Mouse (Mus musculus) c-Kit-positive CD71-negative TER-119-negative erythroid progenitor cells, embryonic 14.5 days (primary cell): Measurements from ENCODE around the gene C1ql3.

Experiments
- DNase-seq: peaks from one replicate; pipeline ENCODE4 v3.0.0-alpha.2; 2013; ENCODE audit warnings: low read depth

C1ql3 gene

DNA sequence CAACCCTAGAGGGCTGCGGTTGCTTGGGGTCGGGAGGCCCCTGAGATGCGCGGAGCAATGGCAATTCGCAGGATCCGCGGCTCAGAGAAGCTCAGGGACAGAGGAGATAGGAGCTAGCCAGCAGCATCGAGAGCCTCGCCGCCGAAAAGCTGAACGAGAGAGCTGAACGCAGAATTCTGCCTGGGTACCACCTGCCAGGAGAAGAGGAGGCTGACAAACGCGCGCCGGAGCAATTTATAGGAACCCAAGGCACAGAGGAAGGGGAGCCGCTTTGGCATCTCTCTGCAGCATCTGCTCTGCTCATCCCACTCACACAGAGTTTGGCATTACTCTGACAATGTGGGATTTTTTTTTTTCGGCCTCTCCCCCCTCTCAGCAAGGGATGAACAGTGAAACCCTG is at the start of gene C1ql3:
C1ql3 (minus strand) TSS at position 335 of the 400 bp plus-strand sequence.
- no peak for DNase-seq

DNA sequence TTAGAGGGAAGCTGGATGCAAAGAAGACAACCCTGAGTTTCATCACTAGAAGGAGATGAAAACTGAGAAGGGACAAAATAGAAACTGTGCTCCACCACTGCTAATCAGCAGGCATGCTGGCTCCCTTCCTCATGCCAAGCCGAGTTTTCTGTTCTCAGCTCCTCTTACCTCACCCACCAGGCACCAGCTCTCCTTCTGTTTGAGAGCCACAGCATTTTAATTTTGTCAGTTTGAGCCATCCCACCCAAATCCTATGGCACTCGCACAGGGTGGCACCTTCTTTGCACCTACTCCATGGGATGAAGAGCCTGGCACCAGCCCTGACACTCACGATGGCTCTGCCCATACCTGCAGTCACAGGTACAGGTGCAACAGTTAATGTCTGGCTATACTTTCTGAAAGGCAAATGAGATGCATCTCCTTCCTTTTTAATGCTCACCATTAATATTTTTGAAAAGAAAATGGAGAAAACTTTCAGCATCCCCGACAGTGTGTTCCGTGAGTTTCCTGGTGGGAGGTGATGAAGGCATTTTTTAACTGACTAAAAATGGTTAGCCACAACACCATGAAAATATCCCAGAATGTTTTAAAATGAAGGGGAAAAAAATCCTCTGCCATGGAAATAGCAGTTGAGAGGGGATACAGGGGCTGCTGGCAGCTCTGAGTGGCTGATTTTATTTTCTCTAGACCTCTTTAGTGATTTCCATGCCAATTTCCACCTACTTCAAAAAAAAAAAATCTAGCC is 49.0 kb upstream of the C1ql3 start:
- DNase-seq: no peak

DNA sequence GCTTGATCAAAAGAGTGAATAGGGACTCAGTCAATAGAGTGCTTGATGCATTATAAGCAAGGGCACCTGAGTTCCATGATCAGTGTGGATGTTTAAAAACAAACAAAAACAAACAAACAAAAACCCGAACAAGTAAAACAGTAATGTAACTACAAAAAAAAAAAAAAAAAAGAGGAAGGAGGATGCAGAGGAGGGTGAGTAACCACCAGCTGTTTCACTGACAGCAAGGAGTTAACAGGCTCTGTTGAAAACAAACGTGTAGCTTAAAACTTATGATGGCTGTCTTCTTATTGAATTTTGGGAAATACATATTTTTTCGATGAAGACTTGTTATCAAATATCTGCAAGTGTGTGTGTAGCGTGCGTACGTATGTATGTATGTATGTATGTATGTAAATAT is 37.0 kb upstream of the C1ql3 start:
- DNase-seq: no peak

DNA sequence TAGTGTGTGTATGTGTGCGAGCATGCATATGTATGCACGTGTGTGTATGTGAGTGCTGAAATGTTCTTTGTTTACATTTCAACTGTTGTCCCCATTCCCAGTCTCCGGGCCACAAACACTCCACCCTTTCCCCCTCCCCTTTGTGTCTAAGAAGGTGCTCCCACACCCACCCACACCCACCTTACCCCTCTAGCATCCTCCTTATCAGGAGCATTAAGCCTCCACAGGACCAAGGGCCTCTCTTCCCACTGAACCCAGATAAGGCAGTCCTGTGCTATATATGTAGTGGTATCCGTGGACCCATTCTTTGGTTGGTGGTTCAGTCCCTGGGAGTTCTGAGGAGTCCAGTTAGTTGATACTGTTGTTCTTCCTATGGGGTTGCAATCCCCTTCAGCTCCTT is 32.9 kb upstream of the C1ql3 start:
- no peak for DNase-seq

DNA sequence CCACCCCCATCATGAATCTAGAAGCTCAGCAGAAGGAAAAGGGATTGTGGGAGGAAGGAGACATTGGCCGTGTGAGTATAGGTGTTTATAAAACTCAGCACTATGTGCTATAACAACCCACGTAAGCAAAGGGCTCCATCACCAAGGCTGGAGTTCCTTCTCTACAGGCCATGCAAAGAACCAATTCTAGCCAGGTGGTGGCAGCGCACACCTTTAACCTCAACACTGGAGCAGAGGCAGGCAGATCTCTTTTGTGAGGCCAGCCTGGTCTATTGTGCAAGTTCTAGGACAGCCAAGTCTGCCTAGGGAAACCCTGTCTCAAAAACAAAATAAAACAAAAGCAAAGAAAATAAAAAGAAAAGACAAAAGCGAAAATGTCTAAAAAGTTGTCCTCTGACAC is 28.2 kb upstream of the C1ql3 start:
- DNase-seq: no peak

DNA sequence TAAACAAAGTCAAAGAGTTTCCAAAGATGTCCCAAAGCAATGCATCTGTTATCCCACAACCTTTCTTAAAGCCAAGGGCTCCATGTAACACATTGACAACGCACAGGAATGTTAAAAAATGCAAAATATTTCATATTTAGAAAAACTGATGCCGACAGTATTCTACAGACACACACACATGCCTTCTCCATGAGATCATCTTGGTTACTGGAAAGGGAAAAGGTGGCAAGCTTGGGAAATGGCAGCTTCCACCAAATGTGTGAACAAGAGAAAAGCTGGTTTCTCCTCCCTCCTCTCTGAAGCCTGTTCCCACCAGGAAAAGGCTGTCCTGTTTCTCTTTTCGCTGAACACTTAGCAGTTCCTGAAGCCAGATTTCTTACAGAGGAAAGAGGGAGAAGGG is 27.2 kb upstream of the C1ql3 start:
- DNase-seq: no peak

DNA sequence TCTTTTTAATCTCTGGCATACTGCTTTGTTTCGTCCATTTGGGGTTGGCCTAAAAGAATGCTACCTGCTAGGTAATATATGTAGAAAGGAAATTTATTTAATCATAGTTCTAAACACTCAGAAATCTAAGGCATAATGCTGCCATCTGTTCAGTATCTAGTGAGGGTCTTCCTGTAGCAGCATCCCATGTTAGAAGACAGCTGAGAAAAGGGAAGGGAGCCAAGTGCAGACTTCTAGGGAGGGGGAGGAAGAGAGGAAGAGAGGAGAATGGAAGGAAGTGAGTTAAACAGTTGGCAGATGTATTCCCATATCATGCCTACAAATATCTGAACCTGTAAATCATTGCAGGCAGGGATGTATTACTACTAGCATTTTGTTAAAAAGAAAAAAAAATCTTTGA is 7.3 kb upstream of the C1ql3 start:
- no peak for DNase-seq

DNA sequence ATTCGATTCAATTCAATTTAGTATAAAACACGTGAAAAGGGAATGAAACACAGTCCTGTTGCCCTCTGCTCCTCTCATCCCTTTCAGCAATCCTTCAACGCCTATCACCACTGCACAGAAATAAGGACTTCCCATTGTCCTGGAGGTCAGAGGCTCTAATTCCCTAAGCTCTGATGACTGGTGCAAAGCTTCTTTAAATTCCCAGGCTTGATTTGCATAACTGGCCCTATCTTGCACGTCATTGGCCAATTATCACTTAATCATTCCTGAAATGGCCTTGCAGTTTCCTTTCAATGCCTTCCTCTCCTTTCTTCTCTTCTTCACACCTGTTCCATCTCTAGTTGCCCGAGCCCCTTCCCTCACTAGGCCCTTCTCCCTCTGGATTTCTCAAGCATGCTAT is 6.8 kb upstream of the C1ql3 start:
- no peak for DNase-seq

DNA sequence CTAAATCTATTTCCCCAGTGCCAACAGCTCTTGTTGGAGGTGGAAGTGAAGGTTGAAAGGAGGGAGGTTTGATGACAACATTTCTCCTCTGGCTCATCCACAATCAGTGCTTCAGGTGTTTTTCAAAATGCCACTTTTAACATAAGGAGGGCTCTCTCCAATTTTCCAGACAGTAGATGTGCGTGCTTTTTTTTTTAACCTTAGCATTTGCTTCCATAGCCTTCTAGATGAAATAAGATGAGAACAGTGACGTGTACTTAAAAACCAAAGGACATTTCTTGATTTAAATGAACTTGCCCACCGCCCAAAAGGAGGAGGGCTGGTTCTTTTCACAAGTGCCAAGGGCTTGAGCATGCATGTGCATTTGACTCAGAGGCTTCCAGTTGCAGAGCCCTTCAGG is 367 bp upstream of the C1ql3 start:
- no peak for DNase-seq

DNA sequence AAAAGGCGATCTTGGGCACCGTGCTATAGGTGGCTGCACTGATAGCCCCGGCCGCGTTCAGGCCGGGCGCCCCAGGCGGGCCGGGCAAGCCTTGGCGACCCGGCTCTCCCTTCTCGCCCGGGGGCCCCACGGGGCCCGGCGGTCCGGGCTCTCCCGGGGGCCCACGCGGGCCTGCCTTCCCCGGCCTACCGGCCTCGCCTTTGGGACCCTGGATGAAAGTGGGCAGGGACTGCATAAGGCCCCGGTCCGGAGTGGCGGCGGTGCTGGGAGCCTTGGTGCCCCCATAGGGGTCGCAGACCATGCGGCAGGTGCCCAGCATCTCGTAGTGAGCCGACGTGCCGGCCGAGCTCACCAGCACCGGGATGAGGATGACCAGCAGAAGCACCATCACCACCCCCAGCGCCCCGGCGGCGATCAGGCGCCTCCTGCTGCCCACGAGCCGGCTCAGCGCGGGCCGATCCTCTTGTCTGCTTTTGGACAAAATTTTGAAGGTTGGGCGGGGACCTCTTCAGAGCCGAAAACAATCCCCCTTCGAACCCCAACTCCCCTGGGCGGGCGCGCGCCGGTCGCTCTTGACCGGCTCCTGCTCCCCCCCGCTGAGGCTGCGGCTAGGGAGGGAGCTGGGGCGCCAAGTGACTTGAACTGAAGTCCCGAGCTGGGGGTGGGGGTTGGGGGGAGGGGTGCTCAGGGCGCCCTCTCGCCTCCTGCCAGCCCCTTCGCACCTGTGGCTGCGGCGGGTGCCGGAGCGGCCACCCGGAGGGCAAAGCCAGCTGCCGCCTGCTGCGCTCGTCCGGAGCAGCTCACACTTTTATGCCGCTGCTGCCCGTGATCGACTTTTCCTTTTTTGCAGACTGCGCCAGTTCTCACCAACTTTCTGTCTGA is 905 bp downstream of the C1ql3 start:
- no peak for DNase-seq

DNA sequence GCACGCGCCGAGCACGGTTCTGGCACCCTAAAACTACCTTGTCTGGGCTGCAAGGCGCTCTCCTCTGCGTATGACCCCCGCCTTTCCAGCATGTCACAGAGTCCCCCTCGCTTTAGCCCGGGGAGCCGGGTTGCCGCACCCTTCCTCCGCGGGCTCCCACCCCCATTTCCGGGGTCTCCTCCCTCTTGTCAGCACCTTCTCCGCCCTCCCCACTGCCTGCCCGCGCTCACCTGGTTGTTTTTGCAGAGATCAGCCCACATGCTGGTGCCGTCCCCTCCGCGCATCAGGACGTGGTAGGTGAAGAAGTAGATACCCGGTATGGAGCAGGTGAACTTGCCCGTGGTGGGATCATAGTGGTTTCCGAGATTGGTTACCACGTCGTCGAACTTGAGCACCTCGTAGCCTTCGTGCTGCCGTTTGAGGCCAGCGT is 1.6 kb downstream of the C1ql3 start:
- DNase-seq: no peak

DNA sequence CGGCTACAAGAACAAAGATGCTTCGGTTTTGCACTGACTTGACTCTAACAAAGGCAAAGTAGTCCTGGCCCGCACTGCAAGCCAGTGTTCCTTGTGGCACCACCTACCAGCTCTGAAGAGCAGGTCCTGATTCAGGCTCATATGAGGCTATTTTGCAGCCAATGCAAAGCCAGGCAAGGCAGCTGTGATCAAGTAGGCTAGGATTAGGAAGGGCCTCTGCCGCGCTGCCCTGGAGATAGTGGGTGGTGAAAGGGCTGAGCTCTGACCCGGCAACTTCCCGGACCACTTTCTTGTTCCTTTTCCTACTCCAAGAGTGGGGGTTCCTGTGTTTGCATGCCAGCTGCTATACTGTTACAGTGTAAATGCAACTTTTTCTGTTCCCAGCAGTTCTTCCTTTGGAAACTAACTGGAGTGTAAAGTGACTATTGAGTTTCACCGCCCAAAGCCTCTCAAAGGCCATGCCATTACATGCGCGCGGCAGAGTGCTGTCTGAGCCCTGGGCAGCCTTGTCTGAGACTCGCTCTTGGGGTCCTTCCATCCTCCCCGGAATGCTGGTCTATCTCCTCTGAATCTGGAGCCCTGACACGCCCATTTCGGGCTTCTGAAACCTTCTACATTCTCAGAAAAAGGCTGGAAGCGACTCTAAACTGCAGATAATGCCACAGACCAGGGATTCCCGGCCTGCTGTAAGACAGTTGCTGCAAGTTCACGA is 2.2 kb downstream of the C1ql3 start:
- DNase-seq: no peak

DNA sequence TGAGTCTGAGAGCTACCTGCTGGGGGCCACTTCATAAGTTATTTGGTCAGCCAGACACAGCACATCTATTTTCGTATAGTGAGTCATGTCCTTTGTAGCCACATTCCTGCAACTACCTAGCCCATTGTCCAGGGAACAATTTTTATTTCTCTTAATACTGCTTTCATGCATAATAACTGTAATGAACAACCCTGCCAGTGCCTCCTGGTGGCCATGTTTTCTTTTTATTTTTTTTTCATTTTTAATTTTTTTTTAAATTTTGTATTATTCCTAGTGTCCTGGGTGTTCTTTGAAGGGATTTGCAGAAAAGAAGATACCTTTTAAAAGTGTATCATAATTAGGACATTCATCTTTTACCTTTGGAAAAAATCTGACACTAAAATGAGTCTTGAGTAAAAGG is 3.2 kb downstream of the C1ql3 start:
- no peak for DNase-seq

DNA sequence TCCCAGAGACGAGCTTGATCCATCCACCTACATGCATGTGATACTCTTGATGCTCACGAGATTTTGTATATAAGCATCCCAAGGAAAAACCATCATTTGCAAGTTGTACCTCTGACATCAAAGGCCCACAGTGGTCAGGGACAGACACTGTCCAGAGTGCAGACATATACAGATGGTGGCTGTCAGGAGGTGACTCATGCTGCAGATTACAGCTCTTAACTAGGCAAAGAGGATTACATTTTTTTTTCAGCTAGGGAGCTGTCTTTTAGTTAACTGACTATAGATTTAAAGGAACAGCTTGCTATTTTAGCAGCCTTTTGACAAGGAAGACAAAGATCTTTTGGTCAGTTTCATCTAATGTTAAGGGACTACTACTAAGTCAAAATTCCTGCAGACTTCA is 11.6 kb downstream of the C1ql3 start:
- no peak for DNase-seq

DNA sequence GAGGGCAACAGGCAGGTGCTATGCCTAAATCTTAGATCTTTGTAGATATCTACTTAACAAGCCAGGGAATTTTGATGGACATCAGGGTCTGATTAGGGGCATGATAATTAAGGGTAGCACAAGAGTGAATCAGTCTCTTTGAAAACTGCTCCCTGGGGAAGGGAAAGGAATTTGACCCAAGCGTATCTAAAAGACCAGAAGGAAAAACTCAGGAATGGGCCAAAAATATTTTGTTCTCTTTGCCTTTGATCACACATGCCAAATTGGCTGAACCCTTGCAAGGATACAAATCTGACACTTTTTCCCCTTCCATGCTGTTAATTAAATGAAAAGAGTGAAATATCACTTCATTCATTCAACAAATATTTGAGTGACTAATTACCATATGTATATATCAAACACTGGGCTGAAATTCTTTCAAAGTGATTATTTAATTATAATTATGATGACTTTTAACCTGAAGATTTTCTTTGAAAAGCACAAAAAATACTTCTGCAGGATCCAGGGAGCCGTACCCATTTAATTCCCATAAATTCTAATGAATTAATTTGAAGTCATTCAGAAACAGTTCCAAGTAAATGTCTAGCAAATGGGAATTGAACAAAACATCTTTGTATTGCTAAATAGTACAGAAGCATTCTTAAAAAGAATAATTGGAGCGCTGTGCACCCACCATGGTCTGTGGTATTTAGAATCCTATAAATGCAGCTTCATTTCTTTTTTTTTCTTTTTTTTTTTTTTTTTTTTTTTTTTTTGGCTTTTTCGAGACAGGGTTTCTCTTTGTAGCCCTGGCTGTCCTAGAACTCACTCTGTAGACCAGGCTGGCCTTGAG is 26.5 kb downstream of the C1ql3 start:
- DNase-seq: no peak

DNA sequence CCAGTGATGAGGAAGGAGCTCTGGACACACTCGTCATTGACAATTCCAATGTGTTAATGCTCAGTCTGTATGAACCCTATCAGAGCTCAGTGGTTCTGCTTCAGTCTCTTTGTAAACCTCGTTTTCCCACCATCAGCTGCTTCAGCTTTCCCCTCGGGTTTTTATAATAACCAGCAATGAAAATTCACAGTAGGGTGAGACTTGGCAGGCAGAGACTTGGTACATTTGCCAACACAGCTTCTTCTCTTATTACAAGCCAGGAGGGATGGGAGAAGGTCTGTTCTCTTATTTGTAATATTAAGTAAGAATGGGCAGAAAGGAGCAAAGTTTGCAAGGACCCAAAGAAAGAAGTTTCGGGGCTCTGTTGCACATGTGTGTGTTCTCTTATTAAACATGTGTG is 32.8 kb downstream of the C1ql3 start:
- no peak for DNase-seq

DNA sequence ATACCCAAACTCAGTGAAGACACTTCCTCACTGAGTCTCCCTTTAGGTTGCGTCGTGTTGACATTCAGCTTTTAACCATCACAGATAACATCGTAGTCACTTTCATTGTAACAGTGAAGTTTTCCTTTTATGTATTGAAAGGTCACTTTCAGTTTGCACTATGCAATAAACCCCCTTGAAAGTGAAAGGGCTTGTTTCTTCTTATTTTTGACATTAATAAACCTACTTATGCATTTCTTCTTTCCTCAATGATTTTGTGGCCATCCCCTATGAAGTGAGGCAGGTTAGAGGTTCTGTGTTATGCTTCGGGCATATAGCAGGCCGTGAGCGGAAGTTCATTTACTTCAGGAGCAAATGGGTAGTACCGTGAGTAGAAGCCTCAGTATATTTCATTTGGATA is 34.2 kb downstream of the C1ql3 start:
- DNase-seq: no peak

DNA sequence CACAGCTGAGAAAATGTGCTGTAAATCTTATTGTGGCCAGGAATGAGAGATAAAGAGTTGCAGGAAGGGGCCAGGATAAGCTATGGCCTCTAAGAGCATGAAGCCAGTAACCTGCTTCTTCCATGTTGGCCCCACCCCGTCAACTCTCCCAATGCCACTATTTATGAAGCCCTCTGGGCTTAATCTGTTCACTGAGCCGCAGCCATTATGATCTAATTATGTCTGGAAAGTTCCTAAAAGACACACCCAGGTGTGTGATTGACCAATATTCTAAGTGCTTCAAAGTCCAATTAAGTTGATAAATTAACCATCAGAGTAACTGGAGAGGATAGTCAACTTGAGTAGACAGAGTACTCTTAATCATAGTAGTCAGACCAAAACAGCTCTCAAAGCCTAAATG is 37.9 kb downstream of the C1ql3 start:
- DNase-seq: no peak

DNA sequence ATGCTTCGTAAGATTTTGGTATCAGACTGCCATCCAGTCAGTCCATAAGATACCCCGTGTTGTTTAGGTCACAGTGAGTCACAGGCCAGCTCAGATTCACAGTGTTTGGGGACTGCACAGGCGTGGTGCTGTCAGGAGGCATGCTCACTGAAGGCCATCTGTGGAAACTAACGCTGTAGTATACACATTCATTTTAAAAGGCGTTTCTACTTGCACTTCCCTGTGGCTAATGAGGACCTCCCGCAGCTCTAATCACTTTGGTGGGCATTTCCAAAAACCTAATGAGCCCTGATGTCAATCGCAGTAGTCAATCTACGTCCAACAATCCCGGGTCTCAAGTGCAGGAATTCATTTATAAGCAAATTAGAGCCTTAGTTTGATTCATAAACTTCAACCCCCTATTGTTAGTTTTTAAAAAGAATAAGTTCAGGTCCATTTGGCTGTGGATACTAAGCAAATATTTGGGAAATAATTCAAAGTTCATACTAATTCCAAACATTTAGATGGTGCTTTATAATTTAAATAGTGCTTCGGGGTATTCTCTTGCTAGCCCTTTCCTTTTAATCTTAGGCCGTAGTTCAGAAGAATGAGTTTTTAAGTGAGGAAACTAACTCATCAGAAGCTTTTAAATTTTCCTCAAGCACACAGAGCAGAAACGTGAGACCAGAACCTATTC is 41.4 kb downstream of the C1ql3 start:
- DNase-seq: no peak

DNA sequence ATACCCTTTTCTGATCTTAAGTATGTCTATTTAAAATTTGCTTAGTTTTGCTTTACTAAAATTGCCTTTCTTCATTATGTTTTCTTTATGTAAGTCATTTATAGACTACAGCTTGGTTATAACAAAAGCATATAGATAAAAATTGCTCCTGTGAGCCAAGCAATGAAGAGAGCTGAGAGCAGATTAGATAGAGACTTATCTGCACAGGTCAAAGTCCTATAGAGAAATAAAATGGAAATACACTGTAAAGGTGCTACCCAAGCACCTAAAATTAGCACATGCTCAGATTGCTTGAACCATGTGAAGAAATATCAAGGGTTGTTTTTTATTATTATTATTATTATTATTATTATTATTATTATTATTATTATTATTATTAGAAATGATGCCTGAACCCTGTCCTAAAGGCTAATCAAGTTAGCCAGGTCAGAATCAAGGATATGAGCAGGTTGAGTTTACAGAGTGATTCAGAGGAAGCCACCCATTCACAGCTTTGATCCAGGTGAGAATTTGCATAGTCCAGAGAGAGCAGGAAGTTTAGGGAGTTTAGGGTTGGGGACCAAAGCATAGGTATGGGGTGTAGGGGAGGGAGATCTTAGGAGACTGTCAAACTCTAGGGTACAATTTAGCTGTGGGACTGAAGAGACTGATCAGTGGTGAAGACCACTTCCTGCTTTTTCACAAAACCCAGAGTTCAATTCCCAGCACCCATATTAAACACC is 54.7 kb downstream of the C1ql3 start:
- no peak for DNase-seq
